11 mouse cellular contexts compared by ENCODE assay signal in genomic region chr3:68576948-68577347, GRCm38 (mm10).
DNase-seq lines count a peak whose midpoint lies in the region; ATAC-seq and TF ChIP-seq lines count a peak whose summit lies in the region.
"Had no signal": no experiment of that assay in that cellular context is flagged by ENCODE, and none has a peak within 500 bp of the region (broad histone marks: within the 10 kb centered on the region; RNA-seq: fewer than 3 reads in every experiment).

No protein-coding gene starts in this region.

- H3K9me3 ChIP-seq in forebrain, embryonic 16.5 days (ENCODE audit: control insufficient read depth, low read length), result no peaks in the 10 kb centered on the region
- no peaks in the 10 kb centered on the region for H3K9me3 ChIP-seq in midbrain, embryonic 16.5 days (replicated peaks; ENCODE audit: control insufficient read depth, low read length, poor library complexity, severe bottlenecking)
- H3K9me3 ChIP-seq: embryonic facial prominence, embryonic 15.5 days; liver, embryonic 13.5 days had no signal

- ATAC-seq in forebrain, embryonic 16.5 days, result no peak
- ATAC-seq in midbrain, embryonic 16.5 days, result no peak

- 38% methylated on average over 5 of the region's 5 CpGs for WGBS in forebrain, embryonic 16.5 days
- WGBS in midbrain, embryonic 16.5 days, result 46% methylated on average over 5 of the region's 5 CpGs
- WGBS in kidney, adult 2 months, result 80% methylated on average over 5 of the region's 5 CpGs

- TF ChIP-seq CTCF in layer of hippocampus, adult 2 months (conservative IDR thresholded peaks at IDR 0.05), result no peak
- no peak for TF ChIP-seq CTCF in kidney, adult 2 months (conservative IDR thresholded peaks at IDR 0.05; ENCODE audit: insufficient read depth, insufficient read length, low read depth, low read length)

- TF ChIP-seq POLR2A in kidney, adult 2 months (IDR thresholded peaks at IDR 0.05; ENCODE audit: low read depth, low read length), result no peak

- H3K27ac ChIP-seq in layer of hippocampus, adult 2 months, result peak overlapping the region; percentile 99
- H3K27ac ChIP-seq in forebrain, embryonic 16.5 days (ENCODE audit: low read length), result peak overlapping the region; percentile 66
- peak overlapping the region; percentile 60 for H3K27ac ChIP-seq in midbrain, embryonic 16.5 days (ENCODE audit: low read length)
- H3K27ac ChIP-seq in kidney, adult 2 months (ENCODE audit: insufficient read depth, low read depth, low read length), result no peak overlapping the region
- H3K27ac ChIP-seq: embryonic facial prominence, embryonic 15.5 days; liver, embryonic 13.5 days had no signal

- peaks cover 52% of the 10 kb centered on the region for H3K4me1 ChIP-seq in forebrain, embryonic 16.5 days (replicated peaks; ENCODE audit: control insufficient read depth, insufficient read depth, low read length)
- peaks cover 37% of the 10 kb centered on the region for H3K4me1 ChIP-seq in midbrain, embryonic 16.5 days (ENCODE audit: control insufficient read depth, insufficient read depth, low read length)
- H3K4me1 ChIP-seq in kidney, adult 2 months (ENCODE audit: control insufficient read depth, insufficient read depth, low read length), result no peaks in the 10 kb centered on the region; the same call in 1 of the 2 replicates

- no peaks in the 10 kb centered on the region for H3K36me3 ChIP-seq in forebrain, embryonic 16.5 days (ENCODE audit: control insufficient read depth, insufficient read depth)
- H3K36me3 ChIP-seq in midbrain, embryonic 16.5 days (ENCODE audit: control insufficient read depth, insufficient read depth, low read length), result no peaks in the 10 kb centered on the region
- no peaks in the 10 kb centered on the region for H3K36me3 ChIP-seq in kidney, adult 2 months (ENCODE audit: control insufficient read depth, insufficient read depth, low read length)
- H3K36me3 ChIP-seq: embryonic facial prominence, embryonic 15.5 days; liver, embryonic 13.5 days had no signal

- peak overlapping the region; percentile 50 for H3K9ac ChIP-seq in forebrain, embryonic 16.5 days (replicated peaks; ENCODE audit: low read depth, low read length)
- H3K9ac ChIP-seq in midbrain, embryonic 16.5 days (ENCODE audit: low read depth, low read length), result peak overlapping the region; percentile 50
- H3K9ac ChIP-seq: embryonic facial prominence, embryonic 15.5 days; liver, embryonic 13.5 days had no signal

- peak overlapping the region; percentile 75 for H3K4me3 ChIP-seq in layer of hippocampus, adult 2 months
- peak overlapping the region; percentile 19; the same call in 1 of the 2 replicates for H3K4me3 ChIP-seq in forebrain, embryonic 16.5 days (replicated peaks; ENCODE audit: low read length)
- H3K4me3 ChIP-seq in midbrain, embryonic 16.5 days (ENCODE audit: low read depth, low read length), result peak overlapping the region; percentile 6; the same call in 1 of the 2 replicates
- H3K4me3 ChIP-seq in kidney, adult 2 months (ENCODE audit: insufficient read depth, low read depth, low read length), result no peak overlapping the region
- H3K4me3 ChIP-seq: embryonic facial prominence, embryonic 15.5 days; liver, embryonic 13.5 days had no signal

- peak; percentile 64 for DNase-seq in cerebellum, adult 11-12 months
- DNase-seq in cerebellum, adult 11 months, result no peak
- DNase-seq in layer of hippocampus, adult 2 months (ENCODE audit: low spot score in 2 of 2), result no peak
- DNase-seq in layer of hippocampus, postnatal 14 days (ENCODE audit: low spot score in 2 of 2), result no peak
- no peak for DNase-seq in adrenal gland, postnatal 4 days (ENCODE audit: low spot score in 2 of 2)
- DNase-seq in kidney, adult 2 months, result no peak
- DNase-seq: gastrocnemius, postnatal 14 days; liver, embryonic 13.5 days had no signal

- H3K27me3 ChIP-seq in forebrain, embryonic 16.5 days (replicated peaks; ENCODE audit: control insufficient read depth, insufficient read depth, low read length), result no peaks in the 10 kb centered on the region
- no peaks in the 10 kb centered on the region for H3K27me3 ChIP-seq in midbrain, embryonic 16.5 days (ENCODE audit: control insufficient read depth, insufficient read depth, low read depth, low read length)
- no peaks in the 10 kb centered on the region for H3K27me3 ChIP-seq in kidney, adult 2 months (replicated peaks; ENCODE audit: control insufficient read depth, insufficient read depth, low read length)
- H3K27me3 ChIP-seq: embryonic facial prominence, embryonic 15.5 days; liver, embryonic 13.5 days had no signal

- H3K4me2 ChIP-seq in forebrain, embryonic 16.5 days (ENCODE audit: low read length), result peak overlapping the region; percentile 78
- H3K4me2 ChIP-seq in midbrain, embryonic 16.5 days (ENCODE audit: low read length), result peak overlapping the region; percentile 60
- H3K4me2 ChIP-seq: embryonic facial prominence, embryonic 15.5 days; liver, embryonic 13.5 days had no signal
